Comparison of ENCODE assay signal across 13 mouse cellular contexts in the genomic region with DNA sequence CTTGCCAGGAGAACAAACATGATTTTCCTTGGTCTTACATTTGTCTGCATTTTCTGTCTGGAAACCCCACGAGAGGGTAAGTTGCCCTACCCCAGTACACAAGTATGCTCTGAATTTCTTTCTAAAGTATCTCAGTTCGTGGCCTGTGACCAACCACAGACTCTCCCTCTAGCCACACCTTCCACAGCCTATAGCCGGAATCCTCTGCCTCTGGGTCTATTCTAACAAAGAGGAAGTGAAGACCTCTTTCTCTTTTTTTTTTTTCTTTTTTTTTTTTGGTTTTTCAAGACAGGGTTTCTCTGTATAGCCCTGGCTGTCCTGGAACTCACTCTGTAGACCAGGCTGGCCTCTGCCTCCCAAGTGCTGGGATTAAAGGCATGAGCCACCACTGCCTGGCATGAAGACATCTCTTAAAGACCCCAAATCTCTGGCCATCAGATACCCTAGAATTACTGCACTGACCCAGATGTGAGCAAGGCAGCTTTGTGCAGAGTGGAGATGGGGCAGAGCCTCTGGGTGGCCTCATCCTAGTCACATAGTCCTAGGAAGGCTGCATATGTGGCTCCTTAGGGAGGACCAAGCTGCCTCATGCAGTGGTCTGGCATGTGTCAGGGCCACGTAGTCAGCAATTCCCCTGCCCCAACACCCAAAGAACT. TPM values are rescaled to one million over a fixed set of nuclear protein-coding genes. Genes with fewer than 3 reads are reported as not detected.
A peak's percentile ranks its signal among the peaks of the same experiment; 100 is the strongest.
DNase-seq lines count a peak whose midpoint lies in the region; ATAC-seq lines count a peak whose summit lies in the region.
"Had no signal": no experiment of that assay in that cellular context is flagged by ENCODE, and none has a peak within 500 bp of the region (broad histone marks: within the 10 kb centered on the region; RNA-seq: fewer than 3 reads in every experiment).

No protein-coding gene starts in this region.

- H3K9ac ChIP-seq in limb, embryonic 12.5 days (replicated peaks): no peak overlapping the region
- H3K9ac ChIP-seq in forebrain, embryonic 15.5 days (replicated peaks): no peak overlapping the region
- H3K9ac ChIP-seq: forebrain, embryonic 13.5 days had no signal

- no peaks in the 10 kb centered on the region for H3K9me3 ChIP-seq in limb, embryonic 12.5 days
- no peaks in the 10 kb centered on the region for H3K9me3 ChIP-seq in limb, embryonic 10.5 days (replicated peaks)
- H3K9me3 ChIP-seq in forebrain, embryonic 15.5 days: no peaks in the 10 kb centered on the region
- H3K9me3 ChIP-seq: forebrain, embryonic 13.5 days had no signal

- peaks cover 15% of the 10 kb centered on the region for H3K4me1 ChIP-seq in limb, embryonic 12.5 days (replicated peaks)
- H3K4me1 ChIP-seq in limb, embryonic 10.5 days: no peaks in the 10 kb centered on the region
- H3K4me1 ChIP-seq in forebrain, embryonic 15.5 days: 0 out of 2 replicates have a peak, but pooled peaks cover 2% of the 10 kb centered on the region
- H3K4me1 ChIP-seq: forebrain, embryonic 13.5 days had no signal

- no peaks in the 10 kb centered on the region for H3K27me3 ChIP-seq in limb, embryonic 12.5 days
- H3K27me3 ChIP-seq in limb, embryonic 10.5 days (ENCODE audit: low read depth, poor library complexity, severe bottlenecking): no peaks in the 10 kb centered on the region
- H3K27me3 ChIP-seq in forebrain, embryonic 15.5 days: no peaks in the 10 kb centered on the region
- H3K27me3 ChIP-seq: forebrain, embryonic 13.5 days had no signal

- no peak for DNase-seq in limb, embryonic 10.5 days (ENCODE audit: low spot score)
- DNase-seq in MN1 (ENCODE audit: low spot score): peak; percentile 23
- no peak for DNase-seq in urinary bladder, postnatal 10 days (ENCODE audit: low spot score)
- DNase-seq: cerebellum, adult 9-10 months; left cerebral cortex, postnatal 4 days; right cerebral cortex, postnatal 4 days; thymus, postnatal 25 days had no signal

- WGBS in limb, embryonic 12.5 days: 85% methylated on average over 4 of the region's 4 CpGs
- 85% methylated on average over 4 of the region's 4 CpGs for WGBS in limb, embryonic 10.5 days
- 89% methylated on average over 4 of the region's 4 CpGs for WGBS in forebrain, embryonic 15.5 days

- peak overlapping the region; percentile 17; the same call in 1 of the 2 replicates for H3K27ac ChIP-seq in limb, embryonic 12.5 days
- no peak overlapping the region for H3K27ac ChIP-seq in limb, embryonic 10.5 days
- H3K27ac ChIP-seq in forebrain, embryonic 15.5 days (replicated peaks): no peak overlapping the region
- H3K27ac ChIP-seq: forebrain, embryonic 13.5 days; kidney, postnatal 0 days had no signal

- peaks cover 76% of the 10 kb centered on the region for H3K36me3 ChIP-seq in limb, embryonic 12.5 days
- H3K36me3 ChIP-seq in limb, embryonic 10.5 days: peaks cover 93% of the 10 kb centered on the region
- peaks cover 9% of the 10 kb centered on the region; the same call in 1 of the 2 replicates for H3K36me3 ChIP-seq in forebrain, embryonic 15.5 days

- H3K4me2 ChIP-seq in limb, embryonic 12.5 days: no peak overlapping the region
- no peak overlapping the region for H3K4me2 ChIP-seq in forebrain, embryonic 15.5 days (replicated peaks)
- H3K4me2 ChIP-seq: forebrain, embryonic 13.5 days had no signal

- ATAC-seq in limb, embryonic 12.5 days (ENCODE audit: insufficient number of reproducible peaks, insufficient read depth, low FRiP score, low TSS enrichment, low read depth): no peak
- peak; percentile 71 to 76 for ATAC-seq in hematopoietic stem cell, adult 5-6 weeks (replicated peaks in 1 of 2; ENCODE audit: insufficient read depth in 1 of 2, low FRiP score in 2 of 2, low TSS enrichment in 1 of 2, low read depth in 1 of 2, poor library complexity in 2 of 2, severe bottlenecking in 2 of 2)
- ATAC-seq in monocyte, adult 5-6 weeks (replicated peaks; ENCODE audit: insufficient number of reproducible peaks, low FRiP score, low TSS enrichment, poor library complexity, severe bottlenecking): 0 out of 2 replicates have a peak, but pooled peaks have one; percentile 39
- no peak for ATAC-seq in forebrain, embryonic 15.5 days (replicated peaks)
- ATAC-seq: forebrain, embryonic 13.5 days had no signal

- H3K4me3 ChIP-seq in limb, embryonic 12.5 days (replicated peaks): no peak overlapping the region
- no peak overlapping the region for H3K4me3 ChIP-seq in limb, embryonic 10.5 days
- H3K4me3 ChIP-seq in forebrain, embryonic 15.5 days: no peak overlapping the region
- H3K4me3 ChIP-seq: forebrain, embryonic 13.5 days had no signal

RNA-seq across cellular contexts. Expression of gene Furin, which starts 50.4 kb away (rescaled TPM):
- polyA plus RNA-seq in limb, embryonic 12.5 days (2016; fragmentation: Nextera tagmentation; extraction: Ambion mirVana): 10.7 and 13.2 TPM in 2 replicates
- polyA plus RNA-seq in limb, embryonic 10.5 days (2016; fragmentation: Nextera tagmentation; extraction: Ambion mirVana): 8.8 and 9.4 TPM in 2 replicates
- total RNA-seq in hematopoietic stem cell, adult 5-6 weeks (2017): 11.7 and 14.1 TPM in 2 replicates
- total RNA-seq in monocyte, adult 5-6 weeks (2017): 31.1 to 46.2 TPM (median 34.3 TPM) in 3 replicates
- 4.8 and 4.9 TPM in 2 replicates for polyA plus RNA-seq in forebrain, embryonic 15.5 days (2015; fragmentation: Nextera tagmentation; extraction: Ambion mirVana)

Comparison
In these comparisons a context has a peak if more than half of its experiments do, and no peak if none do; other contexts are left out.
1. ATAC-seq: peak in hematopoietic stem cell, adult 5-6 weeks (2 of 2) and monocyte, adult 5-6 weeks (single experiment); none in limb, embryonic 12.5 days (single experiment) and forebrain, embryonic 15.5 days (single experiment).